Mouse (Mus musculus): ENCODE data around the gene Poln. TPM values are rescaled to one million over a fixed set of nuclear protein-coding genes. Genes with fewer than 3 reads are reported as not detected.

Gene Poln
- total RNA-seq, 2 experiments from 2014 or later: 2.1 TPM

DNA sequence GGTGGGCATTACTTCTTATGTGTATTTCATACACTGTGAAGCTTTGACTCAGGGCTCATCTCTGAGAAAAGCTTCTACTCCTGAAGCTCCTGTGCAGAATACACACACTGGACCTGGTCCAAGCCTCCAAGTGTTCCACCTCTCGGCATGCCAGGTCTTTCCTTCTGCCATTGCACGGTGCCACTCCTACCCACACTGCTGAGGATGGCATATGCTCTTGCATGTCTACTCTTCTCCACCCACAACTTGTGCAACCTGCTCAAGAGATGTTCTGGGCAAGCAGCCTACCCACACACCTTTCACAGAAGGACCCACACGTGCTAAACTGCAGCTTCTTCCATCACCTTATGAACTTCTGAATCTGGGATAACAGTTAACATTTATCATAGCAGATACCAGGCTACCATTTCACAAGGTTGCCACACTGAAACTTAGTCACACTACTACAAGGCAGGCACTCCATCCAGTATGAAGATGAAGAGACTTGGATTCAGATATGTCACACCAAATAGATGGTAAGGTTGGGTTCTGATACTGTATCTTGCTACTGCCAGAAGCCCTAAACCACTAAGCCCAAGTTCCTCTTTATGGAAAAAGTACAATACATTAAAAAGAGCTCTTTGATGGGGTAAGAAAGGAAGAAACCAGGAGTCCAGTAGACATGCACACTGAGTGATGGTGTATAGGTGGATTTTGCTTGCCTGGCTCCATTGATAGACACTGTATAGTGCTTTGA, 50.0 kb downstream of the Poln start:
- DNase-seq (ENCODE audit: low spot score in 2 of 2): no peak

DNA sequence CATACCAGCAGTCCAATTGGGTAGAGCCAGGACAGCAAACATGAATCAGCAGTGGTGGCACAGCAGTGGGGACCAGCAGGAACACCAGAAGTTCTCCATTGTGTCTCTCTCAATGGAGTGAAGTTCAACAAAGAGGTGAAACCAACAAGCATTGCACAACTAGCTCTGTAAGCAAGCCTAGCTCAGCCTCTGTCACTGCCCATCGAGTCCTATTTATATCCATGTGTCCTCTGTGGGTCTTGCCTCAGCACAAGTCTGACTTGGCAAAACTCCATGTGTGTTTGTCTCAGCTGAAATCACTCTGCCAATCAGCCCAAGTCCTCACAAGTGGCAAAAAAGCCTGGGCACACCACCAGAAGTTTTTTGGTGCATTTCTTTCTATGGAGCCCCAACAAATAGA, 63.6 kb downstream of the Poln start:
- no peak for DNase-seq (ENCODE audit: low spot score in 2 of 2)

DNA sequence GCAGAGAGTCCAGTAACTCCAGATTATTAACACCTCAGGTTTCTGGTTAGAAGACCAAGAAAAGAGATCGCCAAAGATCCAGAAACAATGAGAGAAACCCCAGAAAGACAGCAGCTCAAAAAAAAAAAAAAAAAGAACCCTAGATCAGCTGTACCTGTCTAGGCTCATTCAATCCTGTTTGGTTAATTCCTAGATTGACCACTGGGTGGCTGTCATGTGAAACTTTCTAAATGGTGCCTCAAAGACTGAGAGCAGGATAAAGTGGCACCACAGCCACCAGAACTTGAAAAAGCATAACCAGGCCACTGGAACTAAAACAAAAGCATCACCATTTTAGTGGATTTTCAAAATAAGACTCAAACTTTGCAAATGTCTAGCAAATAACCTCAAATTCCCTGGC, 71.9 kb downstream of the Poln start:
- no peak for DNase-seq (ENCODE audit: low spot score in 2 of 2)

DNA sequence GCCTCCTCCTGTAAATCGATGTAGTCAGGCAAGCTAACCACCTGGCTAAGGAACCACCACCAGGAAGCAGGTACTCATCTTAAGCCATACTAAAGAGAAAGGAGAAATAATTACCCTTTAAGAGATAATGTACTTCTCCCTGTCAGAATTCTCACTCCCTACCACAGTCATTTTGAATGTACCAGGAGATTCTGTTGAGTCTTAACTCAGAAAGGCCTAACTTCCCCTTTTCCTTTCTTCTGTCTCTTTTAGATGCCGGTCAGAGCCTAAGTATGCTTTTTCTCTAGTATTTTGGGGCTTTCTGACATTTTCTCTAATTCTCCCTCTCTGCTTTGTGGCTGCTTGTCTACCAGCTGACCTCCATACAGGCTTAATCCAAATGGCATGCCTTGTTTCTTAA, 76.2 kb downstream of the Poln start:
- DNase-seq (ENCODE audit: low spot score in 2 of 2): no peak

DNA sequence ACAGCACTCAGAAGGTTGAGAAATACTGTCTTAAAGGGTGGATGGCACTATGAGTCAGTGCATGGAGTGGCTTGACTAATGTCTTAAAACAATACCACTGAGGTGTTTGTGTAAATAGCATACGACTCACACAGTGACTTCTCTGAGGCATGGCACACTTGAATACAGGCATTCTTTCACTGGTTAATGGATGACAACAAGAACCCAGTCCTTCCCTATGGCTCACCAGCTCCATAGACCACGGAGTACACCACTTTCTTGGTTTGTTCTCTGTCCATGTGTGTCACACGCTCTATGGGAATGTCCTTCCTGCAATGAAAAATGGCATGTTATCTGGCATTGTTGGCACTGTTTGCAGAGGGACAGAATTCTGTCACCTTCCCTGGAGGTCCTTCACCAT, 136.7 kb downstream of the Poln start:
- no peak for DNase-seq (ENCODE audit: low spot score in 2 of 2)

DNA sequence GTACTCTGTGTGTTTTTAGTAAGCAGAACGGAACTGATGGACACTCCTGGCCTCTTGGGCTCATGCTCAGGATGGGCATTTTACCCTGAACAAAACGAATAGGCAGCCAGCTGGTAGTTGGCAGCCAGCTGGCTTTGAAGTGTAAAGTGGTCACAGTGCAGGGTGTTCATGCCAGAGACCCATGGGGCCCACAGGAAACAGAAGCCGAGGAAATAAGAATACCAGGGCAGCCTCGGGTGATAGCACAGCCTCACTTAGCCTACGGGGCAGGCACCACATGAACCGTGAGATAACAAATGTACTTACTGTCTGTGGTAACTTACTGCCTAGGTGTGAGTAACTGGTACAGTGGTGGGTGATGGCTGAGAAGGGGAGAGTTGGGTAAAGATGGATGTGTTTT, 138.2 kb downstream of the Poln start:
- DNase-seq (ENCODE audit: low spot score in 2 of 2): no peak

DNA sequence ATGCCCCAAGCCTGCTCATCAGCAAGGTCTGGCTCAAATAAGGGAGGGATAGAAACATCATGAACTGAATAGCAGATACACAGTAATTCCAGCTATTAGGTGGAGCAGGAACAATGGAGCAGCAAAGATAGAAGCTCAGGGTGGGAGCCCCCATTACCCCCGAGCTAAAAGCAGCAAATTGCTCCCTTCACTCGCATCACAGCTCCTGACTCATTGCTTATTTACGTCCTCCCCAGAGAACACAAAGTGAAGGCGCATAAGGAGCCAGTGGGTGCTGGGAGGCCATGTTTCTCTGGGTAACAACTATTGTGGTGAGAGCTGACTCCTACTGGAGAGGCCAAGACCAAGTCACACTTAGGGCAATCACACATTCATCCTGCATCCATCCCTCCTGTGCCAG, 139.1 kb downstream of the Poln start:
- DNase-seq (ENCODE audit: low spot score in 2 of 2): no peak

DNA sequence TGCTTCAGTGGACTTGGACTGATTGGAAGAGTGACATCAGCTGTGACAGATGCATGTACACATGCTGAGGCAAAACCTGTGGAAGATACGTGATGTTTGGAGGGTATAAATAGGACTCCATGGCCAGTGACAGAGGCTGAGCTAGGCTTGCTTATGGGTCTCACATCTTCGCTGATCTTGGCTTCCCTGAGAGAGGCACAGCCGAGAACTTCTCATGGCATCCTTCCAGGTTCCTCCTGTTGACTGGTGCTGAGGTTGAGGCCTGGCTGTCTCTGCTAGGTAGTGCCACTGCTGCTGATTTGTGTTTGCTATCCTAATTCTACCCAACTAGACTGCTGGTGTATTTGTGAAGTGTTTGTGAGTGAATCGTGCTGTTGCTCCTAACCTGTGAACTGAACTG, 150.3 kb downstream of the Poln start:
- DNase-seq (ENCODE audit: low spot score in 2 of 2): no peak

DNA sequence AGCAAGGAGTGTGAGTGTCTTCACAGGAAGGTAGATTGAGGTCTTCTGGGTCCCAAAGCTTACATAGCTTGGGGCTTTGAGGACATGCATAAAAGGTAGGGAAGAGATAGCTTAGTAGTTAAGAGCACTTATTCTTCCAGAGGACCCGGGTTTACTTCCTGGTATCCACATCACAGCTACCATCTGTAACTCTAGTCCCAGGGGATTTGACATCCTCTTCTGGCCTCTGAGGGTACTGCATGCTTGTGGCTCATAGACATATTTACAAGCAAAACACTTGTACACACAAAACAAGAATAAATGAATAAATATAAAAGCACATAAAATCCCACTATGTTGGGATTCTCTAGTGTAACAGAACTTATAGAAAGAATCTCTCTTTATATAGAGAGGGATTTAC, 154.6 kb downstream of the Poln start:
- DNase-seq (ENCODE audit: low spot score in 2 of 2): no peak

DNA sequence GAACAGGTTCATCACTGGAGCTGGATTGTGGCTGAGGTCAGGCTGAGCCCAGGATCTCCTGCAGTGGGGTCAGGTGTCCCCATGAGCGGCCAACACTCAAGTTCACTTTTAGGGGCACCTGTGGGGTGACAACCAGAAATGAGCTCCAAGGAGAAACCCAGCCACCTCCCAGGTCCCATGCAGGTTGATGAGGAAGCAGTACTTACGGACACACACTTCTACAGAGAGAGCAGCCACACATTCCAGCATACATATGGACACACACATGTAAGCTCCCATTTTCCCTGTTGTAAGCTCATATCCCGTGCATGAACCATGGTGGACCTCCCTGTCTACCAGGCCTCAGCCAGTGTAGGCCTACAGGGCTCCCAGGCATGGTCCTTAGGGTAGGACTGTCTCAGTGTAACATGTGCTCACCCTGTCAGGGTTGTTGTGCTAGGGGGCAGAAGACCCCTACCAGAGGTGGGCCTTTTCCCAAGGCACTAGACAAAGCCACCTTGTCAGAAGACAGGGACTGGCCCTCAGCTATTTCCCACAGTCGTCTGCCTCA, 161.8 kb downstream of the Poln start:
- no peak for DNase-seq (ENCODE audit: low spot score in 2 of 2)

DNA sequence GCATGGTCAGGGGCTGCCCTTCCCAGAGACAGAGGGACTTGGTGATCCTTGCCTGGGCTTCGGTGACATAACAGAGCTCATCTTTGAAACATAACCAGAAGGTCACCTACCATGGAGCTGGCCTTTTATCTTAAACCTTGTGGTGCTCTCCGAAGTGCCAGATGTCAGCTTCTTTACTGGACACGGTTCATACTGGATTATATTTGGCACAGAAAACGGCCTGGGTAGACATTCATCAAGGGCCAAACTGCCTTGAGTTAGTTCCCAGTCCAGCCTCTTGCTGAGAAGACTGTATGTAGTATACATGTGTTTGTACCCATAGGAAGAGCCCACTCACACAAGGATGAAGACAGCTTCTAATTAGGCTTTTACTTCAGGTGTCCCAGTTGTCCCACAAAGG, 162.4 kb downstream of the Poln start:
- no peak for DNase-seq (ENCODE audit: low spot score in 2 of 2)

DNA sequence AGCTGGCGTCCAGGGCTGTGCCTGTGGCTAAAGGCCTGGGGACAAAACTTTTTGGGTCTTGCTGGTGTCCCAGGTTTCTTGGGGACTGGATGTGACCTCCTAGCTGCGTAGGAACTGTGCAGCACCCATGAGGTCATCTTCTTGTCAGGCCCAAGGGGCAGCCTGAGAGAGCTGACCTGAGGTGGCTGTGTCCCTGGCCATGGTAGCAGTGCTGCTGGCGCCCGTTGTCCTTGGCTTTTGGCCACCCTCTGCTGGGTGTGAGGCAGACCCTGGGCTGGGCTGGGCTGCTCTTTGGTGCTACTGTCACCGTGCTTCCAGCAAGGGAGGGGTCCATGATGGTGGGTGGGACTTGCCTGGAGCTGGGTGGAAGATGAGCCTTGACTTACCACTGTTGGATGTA, 164.6 kb downstream of the Poln start:
- DNase-seq (ENCODE audit: low spot score in 2 of 2): no peak

DNA sequence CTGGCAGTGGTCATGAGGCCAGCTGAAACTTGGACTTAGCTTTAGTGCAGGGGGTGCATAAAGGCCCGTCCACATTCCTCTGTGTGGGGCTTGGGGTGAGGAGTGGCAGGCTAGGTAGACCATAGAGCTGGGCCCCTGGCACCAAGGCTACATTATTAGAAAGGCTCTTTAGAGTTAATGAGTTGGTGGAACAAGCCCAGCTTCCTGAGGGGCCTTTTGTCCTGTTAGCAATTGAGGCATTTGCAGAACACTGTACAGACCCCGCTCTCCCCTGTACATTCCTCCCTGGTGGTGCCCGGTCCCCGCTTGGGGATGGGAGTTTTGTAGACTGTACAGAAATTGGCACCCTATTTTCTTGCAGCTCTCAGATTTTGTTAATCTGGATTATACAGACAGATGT, 166.6 kb downstream of the Poln start:
- no peak for DNase-seq (ENCODE audit: low spot score in 2 of 2)

DNA sequence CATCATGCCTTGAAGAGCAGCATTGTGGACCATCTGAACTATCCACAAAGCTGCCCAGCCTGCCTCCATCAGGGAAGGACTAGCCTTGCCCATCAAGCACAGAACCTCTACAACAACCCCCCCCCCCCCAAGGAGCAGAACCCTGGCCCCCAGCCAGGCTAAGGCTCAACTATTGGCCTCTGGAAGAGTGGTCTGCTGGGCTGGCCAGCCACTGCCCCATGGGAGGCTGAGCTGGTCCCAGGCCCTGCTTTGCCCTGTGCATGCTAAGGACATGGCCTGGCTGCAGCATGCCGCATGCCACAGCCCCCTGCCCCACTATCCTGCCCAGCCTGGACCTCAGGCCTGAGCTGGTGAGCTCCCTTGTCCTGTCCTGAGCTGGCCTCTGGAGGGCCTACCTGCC, 167.8 kb downstream of the Poln start:
- DNase-seq (ENCODE audit: low spot score in 2 of 2): no peak

DNA sequence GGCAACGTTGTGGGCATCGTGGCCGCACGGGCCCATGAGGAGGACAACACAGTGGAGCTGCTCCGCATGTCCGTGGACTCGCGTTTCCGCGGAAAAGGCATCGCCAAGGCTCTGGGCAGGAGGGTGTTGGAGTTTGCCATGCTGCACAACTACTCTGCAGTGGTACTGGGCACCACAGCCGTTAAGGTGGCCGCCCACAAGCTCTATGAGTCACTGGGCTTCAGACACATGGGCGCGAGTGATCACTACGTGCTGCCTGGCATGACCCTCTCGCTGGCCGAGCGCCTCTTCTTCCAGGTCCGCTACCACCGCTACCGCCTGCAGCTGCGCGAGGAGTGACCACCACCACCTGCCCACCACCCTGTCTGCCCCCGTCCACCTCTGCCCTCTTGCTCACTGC, 168.4 kb downstream of the Poln start:
- no peak for DNase-seq (ENCODE audit: low spot score in 2 of 2)

DNA sequence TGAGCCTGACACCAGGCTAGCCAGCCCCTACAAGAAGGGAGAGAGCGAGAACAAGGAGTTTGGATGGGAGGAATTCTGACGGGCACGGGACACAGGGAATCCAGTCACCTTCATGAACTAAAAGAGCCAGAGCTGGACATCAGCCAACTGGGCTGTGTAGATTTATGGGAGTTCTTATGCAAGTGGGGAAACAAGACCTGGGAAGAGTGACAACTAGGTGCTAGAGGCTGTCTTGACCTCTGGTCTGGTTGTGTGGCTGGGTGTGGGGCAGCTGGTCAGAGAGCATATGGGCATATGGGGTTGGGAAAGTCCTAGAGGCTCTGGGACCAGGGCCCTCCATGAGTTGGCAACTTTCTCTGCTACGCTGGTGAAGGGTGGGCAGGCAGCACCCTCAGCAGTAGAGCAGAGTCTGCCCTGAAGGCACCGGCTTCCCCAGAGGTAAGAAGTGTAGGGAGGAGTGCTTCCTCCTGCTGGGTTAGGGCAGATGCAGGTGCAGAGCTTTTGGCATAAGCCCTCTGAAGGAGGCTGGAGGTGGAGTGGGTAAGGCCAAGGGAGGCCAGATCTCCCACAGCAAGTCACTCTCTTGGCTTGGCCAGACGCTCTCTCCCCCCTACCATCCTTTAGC, 169.7 kb downstream of the Poln start:
- DNase-seq (ENCODE audit: low spot score in 2 of 2): no peak

DNA sequence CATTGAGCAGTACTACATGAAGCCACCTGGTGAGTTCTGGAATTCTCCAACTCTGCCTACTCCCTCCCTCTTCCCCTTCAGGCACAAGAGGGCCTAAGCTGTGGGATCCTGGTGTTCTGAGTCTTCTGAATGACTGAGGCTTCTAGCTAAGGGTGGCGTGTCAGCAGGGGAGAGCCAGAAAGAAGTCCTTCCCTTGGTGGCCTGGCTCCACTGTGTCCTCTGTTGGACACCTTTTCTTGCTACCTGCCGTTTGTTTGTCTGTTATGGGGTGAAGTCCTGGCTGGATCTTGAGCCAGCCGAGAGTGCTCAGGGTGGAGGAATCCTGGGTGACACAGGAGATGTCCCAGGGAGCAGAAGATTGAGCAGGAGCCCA, 170.8 kb downstream of the Poln start:
- DNase-seq (ENCODE audit: low spot score in 2 of 2): no peak

DNA sequence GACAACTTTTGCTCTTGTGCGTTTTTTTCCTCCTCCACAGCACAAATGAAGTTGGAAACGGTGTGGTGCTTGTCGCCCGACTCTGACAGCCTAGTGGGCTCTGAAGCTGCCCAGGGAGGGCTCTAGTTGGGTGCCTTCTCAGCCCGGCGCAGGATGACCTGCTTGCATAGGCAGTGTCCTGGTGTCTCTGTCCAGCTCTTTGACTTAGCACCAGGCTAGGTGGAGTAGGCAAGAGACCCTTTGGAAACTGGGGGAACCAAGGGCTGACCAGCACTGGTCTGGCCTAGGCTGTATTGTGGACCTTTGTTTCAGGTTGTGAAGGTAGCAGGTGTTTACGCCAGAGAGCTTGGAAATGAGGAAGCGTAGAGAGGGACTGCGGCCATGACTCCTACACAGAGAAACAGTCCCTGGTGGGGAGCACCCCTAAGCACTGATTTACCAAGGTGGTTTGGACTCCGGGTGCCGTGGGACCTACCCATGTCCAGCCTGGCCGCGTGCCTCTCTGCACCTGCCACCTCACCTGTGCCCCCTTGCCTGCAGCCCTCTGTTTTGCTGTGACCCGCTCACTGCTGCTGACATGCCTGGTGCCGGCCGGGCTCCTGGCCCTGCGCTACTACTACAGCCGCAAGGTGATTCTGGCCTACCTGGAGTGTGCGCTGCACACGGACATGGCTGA, 171.3 kb downstream of the Poln start:
- peak in 1 of 2 experiments; percentile 8 for DNase-seq (ENCODE audit: low spot score in 2 of 2)

DNA sequence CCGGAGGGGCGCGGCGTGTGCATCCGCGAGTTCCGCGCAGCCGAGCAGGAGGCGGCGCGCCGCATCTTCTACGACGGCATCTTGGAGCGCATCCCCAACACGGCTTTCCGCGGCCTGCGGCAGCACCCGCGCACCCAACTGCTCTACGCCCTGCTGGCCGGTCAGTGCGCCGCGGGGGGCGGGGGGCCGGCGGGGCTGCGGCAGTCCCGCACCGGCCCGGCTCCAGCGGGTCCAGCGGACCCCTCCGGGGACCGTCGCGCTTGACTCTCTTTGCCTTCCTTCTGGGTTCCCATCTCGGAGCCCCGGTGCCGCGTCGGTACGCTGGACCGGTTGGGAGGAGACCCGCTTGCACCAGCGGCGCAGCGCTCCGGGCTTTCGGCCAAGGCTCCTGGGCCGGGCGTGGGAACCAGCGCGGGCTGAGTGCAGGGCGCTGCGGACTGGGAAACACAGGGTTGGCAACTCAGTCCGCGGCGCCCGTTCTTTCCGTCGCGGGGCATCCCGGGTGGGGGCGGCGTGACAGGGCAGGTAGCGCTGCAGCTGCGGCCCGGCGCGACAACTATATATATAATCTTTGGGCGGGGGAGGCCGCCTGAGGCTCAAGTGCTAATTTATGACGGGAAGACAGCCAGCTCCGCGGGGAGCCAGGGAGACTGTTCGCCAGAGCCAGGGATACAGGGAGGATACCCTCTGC, 172.1 kb downstream of the Poln start:
- peak in 1 of 2 experiments; percentile 58 for DNase-seq (ENCODE audit: low spot score in 2 of 2)

DNA sequence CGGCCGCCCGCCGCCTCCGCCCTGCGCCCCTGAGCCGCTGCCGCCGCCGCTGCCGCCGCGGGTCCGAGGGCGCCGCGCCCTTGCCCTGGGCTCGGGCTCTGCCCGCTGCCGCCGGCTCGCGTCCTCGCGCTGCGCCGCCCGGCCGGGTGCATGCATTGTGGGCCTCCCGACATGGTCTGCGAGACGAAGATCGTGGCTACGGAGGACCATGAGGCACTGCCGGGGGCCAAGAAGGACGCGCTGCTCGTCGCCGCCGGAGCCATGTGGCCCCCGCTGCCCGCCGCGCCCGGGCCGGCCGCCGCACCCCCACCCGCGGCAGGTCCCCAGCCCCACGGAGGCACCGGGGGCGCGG, 172.6 kb downstream of the Poln start:
- DNase-seq (ENCODE audit: low spot score in 2 of 2): peak in 1 of 2 experiments; percentile 32

DNA sequence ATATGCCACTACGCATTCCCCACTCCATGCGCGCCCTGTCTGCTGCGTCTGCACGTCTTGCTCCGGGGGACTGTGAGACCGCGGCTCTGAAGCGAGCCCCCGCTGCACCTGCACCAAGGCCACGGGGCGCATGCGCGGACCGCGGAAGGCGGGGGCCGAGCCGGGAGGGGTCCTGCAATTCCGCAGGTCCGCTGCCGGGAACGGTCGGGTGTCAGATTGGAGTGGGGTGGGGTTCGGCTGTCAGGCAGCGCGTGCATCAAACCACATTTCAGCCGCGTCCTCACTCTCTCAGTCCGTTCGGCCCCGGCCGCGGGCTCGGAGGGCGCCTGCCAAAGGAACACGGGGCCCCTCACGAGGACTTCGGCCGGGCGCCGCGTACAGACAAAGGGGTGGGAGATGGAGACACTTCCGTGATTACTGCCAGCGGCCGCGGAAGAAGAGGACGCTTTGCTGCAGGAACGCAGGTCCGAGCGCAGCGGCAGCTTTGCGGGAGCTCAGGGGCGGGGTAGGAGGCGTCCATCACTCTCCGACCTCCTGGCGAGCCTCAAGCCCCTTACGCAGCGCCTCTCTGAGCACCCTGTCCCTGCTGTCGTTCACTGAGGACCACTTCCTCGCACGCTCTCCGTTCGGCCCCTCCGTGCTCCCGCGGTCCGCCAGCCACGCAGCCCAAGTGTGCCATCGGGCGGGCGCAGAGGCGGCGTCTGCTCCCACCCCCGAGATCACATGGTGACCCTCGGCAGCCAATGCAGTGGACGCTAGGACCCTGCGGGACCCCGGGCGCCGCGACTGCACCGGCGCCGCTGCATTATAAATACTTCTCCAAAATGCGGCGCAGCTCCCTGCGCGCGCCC, 173.2 kb downstream of the Poln start, which contains the start of gene Nat8l:
Gene Nat8l (plus strand): TSS at position 142 of the 851 bp plus-strand sequence.
- no peak for DNase-seq (ENCODE audit: low spot score in 2 of 2)
